Mouse (Mus musculus) ES-Bruce4 (cell line): ENCODE data around the gene Sik3. TPM values are rescaled to one million over a fixed set of nuclear protein-coding genes. Genes with fewer than 3 reads are reported as not detected.

Source experiments
- H3K27ac ChIP-seq: 2 replicates; pipeline ENCODE4 v1.5.1; 2012; ENCODE audit warnings: low read length, inconsistent platforms; ENCODE audit not compliant: insufficient read depth
- H3K27me3 ChIP-seq: 2 replicates; pipeline ENCODE4 v1.6.1; 2012; ENCODE audit warnings: mild to moderate bottlenecking, low read length, inconsistent platforms; ENCODE audit not compliant: control insufficient read depth, poor library complexity, insufficient read depth, severe bottlenecking
- H3K36me3 ChIP-seq: 2 replicates; pipeline ENCODE4 v1.6.1; 2012; ENCODE audit warnings: inconsistent platforms, mild to moderate bottlenecking, low read length, moderate library complexity; ENCODE audit not compliant: control insufficient read depth, poor library complexity, insufficient read depth, severe bottlenecking
- H3K4me1 ChIP-seq: one replicate; pipeline ENCODE4 v1.8.1; 2011; ENCODE audit warnings: low read length; ENCODE audit not compliant: control insufficient read depth, insufficient read depth
- H3K4me3 ChIP-seq: 2 replicates; pipeline ENCODE4 v1.5.1; 2011; ENCODE audit warnings: low read depth, mild to moderate bottlenecking, low read length
- H3K9ac ChIP-seq: 2 replicates; pipeline ENCODE4 v1.6.1; 2012; ENCODE audit warnings: low read depth, mild to moderate bottlenecking, inconsistent platforms; ENCODE audit not compliant: poor library complexity, severe bottlenecking
- H3K9me3 ChIP-seq: replicated peaks from 2 replicates; pipeline ENCODE4 v1.6.1; 2012; ENCODE audit warnings: mild to moderate bottlenecking, low read length, inconsistent platforms; ENCODE audit not compliant: control insufficient read depth, poor library complexity, insufficient read depth, severe bottlenecking
- CTCF ChIP-seq: IDR thresholded peaks from one replicate; pipeline ENCODE4 v1.8.1; 2011; ENCODE audit warnings: low read depth, low read length
- EP300 ChIP-seq: IDR thresholded peaks from 2 replicates; pipeline ENCODE4 v1.6.1; 2011; ENCODE audit warnings: low read depth, low read length; ENCODE audit not compliant: insufficient read depth
- POLR2A ChIP-seq: IDR thresholded peaks from one replicate; pipeline ENCODE4 v1.8.1; 2011; ENCODE audit warnings: low read length; ENCODE audit not compliant: insufficient read depth
- polyA plus RNA-seq: library from polyadenylated mRNA; stranded (reverse); fragments of >200 nt; gene quantifications from 2 replicates; pipeline ENCODE4 v1.2.4, GENCODE M21; 2011; ENCODE audit warnings: low read depth; ENCODE audit not compliant: missing spikeins, insufficient read depth, insufficient read length

Gene Sik3
- polyA plus RNA-seq, 1 experiment: 23.2 TPM

DNA sequence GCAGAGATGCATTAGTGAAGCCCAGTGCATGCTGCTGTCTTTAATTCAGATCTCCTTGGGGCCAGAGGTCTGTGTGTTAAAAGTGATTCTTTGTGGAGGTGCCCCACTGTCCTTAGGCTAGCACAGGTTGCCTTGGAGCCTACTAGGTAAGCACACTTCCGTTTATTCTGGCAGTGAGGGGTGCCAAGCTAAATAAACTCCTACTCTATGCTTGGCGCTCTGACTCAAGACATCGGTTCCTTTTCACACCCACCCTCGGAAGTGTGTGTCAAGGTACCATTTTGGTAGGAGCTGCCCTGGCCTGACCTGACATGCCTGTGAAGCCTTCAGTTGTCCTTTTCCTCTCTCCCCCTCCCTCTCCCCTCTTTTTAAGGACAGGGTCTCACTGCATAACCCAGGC, 201.7 kb downstream of the Sik3 start:
- H3K27me3 ChIP-seq: no peaks in the 10 kb centered on the region
- no peak for TF ChIP-seq EP300
- TF ChIP-seq POLR2A: no peak
- TF ChIP-seq CTCF: no peak
- H3K4me3 ChIP-seq: no peak overlapping the region
- H3K4me1 ChIP-seq: no peaks in the 10 kb centered on the region
- H3K27ac ChIP-seq: no peak overlapping the region
- no peak overlapping the region for H3K9ac ChIP-seq
- H3K9me3 ChIP-seq: no peaks in the 10 kb centered on the region
- no peaks in the 10 kb centered on the region for H3K36me3 ChIP-seq

DNA sequence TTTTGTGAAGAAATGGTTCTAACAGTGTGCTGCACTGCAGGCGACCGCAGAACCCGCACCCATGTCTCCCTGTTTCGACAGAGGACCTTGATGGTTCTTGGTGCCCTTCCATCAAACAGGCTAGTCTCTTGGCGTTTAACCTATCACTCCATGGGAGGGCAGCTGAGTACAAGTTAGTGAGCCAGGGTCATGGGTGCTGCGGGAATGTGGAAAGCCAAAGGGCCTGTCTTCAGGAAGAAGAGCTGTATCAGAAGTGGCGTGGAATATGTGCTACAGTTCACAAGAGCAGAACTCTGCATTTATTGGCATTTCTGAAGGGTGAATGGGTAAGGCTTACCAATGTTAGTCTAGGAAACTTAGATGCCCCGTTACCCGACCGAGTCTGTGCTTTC, 202.3 kb downstream of the Sik3 start:
- Histone ChIP-seq H3K36me3 (no peaks in the 10 kb centered on the region), H3K4me3 (no peak overlapping the region)
- TF ChIP-seq POLR2A: no peak
- no peak for TF ChIP-seq EP300
- TF ChIP-seq CTCF: no peak

DNA sequence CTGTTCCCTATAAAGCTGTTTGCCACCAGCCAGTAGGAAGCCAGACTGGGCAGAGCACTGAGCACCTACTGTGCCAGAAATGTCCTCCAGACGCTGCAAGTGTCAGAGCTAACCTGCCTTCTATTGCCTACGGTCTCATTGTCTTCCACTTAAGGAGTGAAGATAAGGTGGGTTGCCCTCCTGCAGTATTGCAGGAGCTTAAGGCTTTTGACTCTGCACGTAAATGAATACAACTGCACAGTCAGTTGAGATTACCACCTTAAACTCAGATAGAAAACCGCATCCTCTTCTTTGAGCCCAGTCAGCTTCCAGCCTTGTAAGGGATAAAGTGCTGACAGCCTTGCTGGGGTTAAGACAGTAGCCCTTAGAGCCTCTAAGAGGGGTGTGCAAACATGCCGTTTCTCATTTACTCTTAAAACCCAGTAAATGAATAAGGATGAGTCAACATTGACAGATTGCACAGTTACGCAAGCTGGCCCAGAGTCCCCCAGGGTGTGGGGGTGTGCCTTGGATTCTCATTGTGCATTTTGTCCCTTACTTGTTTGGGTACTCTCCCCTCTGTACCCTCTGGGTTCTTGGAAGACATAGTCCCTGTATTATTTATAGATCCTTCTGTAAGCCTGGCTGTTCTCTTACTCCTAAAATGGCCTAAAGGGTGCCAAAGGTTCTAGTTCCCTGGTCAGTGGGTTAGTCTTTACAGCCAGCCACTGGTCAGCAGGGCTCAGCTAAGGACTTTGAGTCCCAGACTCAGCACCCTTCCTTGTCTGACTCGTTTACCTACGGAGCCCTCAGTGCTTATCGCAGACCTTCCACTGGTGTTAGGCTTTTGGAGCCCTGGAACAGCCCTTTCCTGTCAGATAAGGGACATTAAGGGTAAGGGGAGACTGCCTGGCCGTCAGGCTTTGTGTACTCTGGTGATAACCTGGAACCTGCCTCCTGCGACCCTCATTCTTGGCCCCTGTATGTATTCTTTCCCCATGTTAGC, 203.0 kb downstream of the Sik3 start:
- no peaks in the 10 kb centered on the region for H3K36me3 ChIP-seq
- TF ChIP-seq EP300 (no peak), POLR2A (no peak), CTCF (no peak)
- H3K9me3 ChIP-seq: no peaks in the 10 kb centered on the region
- H3K27ac ChIP-seq: no peak overlapping the region
- no peak overlapping the region for H3K4me3 ChIP-seq
- H3K27me3 ChIP-seq: no peaks in the 10 kb centered on the region
- no peak overlapping the region for H3K9ac ChIP-seq
- no peaks in the 10 kb centered on the region for H3K4me1 ChIP-seq

More for the DNA sequence above, 202.3 kb downstream of the Sik3 start:
- Histone ChIP-seq H3K4me1 (no peaks in the 10 kb centered on the region), H3K9me3 (no peaks in the 10 kb centered on the region), H3K27me3 (no peaks in the 10 kb centered on the region), H3K9ac (no peak overlapping the region), H3K27ac (no peak overlapping the region)

DNA sequence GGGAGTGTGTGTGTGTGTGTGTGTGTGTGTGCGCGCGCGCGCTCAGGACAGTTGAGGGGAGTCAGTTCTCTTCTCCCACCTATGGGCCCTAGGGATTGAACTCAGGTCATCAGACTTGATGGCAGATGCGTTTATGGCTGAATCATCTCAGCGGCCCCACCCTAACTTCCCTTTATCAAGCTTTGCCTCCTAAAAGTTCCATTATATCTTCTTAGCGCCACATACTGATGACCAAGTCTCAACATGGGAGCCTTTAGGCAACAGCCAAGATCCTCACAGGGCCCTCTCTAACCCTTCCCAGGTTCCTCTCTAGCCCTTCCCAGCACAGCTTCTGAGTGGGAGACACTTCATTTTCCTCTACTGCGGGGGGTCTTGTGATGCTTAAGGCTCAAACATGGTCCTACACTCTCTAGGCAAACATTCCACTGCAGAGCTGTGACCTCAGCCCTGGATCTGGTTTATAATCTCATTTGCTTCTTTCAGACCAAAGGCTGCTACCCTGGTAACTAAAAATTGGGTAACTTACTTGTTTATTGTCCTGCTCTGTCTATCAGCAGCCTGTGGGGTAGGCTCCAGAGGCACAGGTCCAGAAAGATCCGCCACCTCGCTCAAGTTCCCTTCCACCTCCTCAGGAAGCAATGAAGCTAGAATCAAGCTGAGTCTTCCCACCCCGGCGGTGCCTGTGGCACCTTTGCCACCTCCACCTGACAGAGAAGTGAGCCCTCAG, 204.3 kb downstream of the Sik3 start:
- Histone ChIP-seq H3K36me3 (no peaks in the 10 kb centered on the region), H3K4me3 (no peak overlapping the region), H3K9ac (no peak overlapping the region), H3K9me3 (no peaks in the 10 kb centered on the region), H3K27me3 (no peaks in the 10 kb centered on the region), H3K27ac (no peak overlapping the region), H3K4me1 (no peaks in the 10 kb centered on the region)
- no peak for TF ChIP-seq POLR2A
- TF ChIP-seq EP300: no peak
- TF ChIP-seq CTCF: no peak

DNA sequence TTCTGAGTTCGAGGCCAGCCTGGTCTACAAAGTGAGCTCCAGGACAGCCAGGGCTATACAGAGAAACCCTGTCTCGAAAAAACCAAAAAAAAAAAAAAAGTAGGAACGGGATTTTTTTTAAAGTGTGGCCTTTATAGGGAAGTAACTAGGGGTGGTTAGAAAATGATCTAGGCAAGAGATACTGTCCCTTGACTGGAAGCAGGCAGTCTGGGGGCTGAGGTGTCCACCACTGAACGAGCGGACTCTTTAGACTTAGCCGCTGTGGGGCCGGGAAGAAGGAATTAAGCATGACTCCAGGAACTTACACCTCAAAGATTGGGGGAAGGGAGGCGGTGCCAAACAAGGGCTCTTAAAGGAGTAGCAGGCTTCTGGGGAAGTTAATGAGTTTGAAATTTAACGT, 205.6 kb downstream of the Sik3 start:
- Histone ChIP-seq H3K27me3 (no peaks in the 10 kb centered on the region), H3K9ac (no peak overlapping the region), H3K9me3 (no peaks in the 10 kb centered on the region), H3K4me1 (no peaks in the 10 kb centered on the region), H3K27ac (no peak overlapping the region), H3K36me3 (no peaks in the 10 kb centered on the region), H3K4me3 (no peak overlapping the region)
- TF ChIP-seq CTCF: no peak
- no peak for TF ChIP-seq EP300
- TF ChIP-seq POLR2A: no peak

DNA sequence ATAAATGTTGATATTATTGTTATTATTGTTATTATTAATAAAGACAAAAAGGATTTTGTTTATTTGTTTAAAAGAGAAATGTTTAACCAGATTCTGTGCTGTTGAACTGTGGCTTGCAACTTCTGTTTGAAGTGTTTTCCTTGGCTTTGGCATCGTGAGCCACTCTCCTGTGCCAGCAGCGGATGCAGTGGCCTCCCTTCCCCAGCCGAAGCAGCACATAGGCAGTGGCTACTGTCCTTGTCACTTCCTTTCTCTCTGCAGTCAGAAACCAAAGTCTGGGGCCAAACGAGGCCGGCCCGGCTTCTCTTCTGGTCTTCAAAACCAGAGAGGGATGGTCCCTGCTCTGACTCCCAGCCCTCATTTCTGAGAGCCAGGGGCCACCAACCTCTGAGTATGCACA, 210.5 kb downstream of the Sik3 start:
- no peak for TF ChIP-seq EP300
- no peak for TF ChIP-seq CTCF
- TF ChIP-seq POLR2A: no peak
- Histone ChIP-seq H3K4me1 (no peaks in the 10 kb centered on the region), H3K36me3 (no peaks in the 10 kb centered on the region), H3K9ac (no peak overlapping the region), H3K4me3 (no peak overlapping the region), H3K27me3 (no peaks in the 10 kb centered on the region), H3K27ac (no peak overlapping the region), H3K9me3 (no peaks in the 10 kb centered on the region)
